Mouse (Mus musculus) mammary gland, adult 2 months (tissue): ENCODE measurements around the gene Nek9. TPM values are rescaled to one million over a fixed set of nuclear protein-coding genes. Genes with fewer than 3 reads are reported as not detected.

Experiments used
- polyA plus RNA-seq: library from polyadenylated mRNA; depleted of rRNA; stranded (reverse); fragments of >200 nt; gene quantifications from 2 replicates; pipeline ENCODE4 v1.2.3, GENCODE M21; 2012; ENCODE audit warnings: low replicate concordance; rRNA removed

Nek9 gene
- 26.1 and 36.5 TPM in 2 replicates for polyA plus RNA-seq

GRCm38 (mm10) chr12:85339243-85339729, at the start of gene Nek9:
Gene Nek9, minus strand, starts transcription at chr12:85339362.

DNA sequence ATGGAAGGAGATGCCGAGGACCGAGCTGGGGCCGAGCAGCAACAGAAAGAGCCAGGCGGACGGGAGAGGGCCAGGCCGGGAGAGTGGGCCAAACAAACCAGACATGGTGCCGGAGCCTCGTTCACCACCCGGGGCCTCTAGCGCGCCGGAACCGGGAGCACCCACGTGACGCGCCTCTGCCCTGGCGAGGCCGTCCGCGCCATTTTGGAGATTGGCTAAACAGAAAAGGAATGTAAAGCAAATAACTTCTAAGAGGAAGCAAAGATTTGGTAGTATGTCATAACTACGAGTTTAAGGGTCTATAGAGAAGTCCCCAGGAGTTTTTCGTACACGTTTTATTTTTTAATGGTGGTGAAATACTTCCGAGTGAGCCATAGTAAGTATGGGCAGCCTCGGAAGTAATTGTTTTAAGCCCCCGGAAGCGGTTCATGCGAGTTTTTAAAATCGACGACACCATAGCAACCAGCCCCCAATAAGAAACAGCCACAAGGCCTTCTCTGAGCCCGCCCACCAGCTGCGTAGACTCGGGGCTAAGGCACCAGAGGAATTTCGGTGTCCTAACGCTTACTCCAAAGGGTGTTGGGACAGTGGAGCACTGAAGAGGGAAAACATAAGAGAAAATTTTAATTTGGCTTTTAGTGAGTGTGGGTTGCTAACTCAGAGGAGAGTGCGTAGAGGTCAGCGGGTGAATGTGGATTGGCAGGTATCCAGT, 35.6 kb upstream of the Nek9 start, which contains the start of gene Tmed10:
TSS of gene Tmed10 (minus strand) at position 287 of the 712 bp plus-strand sequence.

DNA sequence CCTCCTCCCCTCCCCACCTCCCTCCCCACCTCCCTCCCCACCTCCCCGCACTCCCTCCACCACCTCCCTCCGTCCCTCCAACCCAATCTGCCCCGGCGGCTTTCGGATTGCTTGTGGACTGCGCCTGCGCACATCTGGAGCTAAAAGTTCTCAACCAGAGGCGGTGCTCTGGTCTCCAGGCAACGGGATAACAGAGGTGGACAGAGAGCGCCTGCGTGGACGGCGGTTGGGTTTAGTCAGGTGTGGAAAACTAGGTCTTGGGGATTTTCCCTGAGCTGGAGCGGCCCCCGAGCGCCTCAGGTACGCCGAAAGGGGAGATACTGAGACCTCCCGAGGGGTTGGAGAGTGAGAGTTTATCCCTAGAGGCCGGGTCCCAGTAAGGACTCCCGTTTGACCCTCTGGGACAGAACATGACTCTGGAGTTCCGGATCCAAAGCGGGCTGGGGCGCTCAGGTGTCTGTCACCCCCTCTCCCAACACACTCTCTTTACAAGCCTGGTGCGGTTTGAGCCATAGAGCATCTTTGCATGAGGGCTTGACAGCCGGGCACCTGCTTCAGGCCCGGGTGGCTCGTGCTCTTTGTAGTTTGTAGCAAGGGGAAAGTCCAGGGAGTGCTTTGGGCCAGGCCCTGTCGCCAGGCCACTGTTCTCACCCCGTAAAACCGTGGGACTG, 50.5 kb downstream of the Nek9 start, which contains the start of gene Zc2hc1c:
TSS of gene Zc2hc1c (plus strand) at position 106 of the 671 bp plus-strand sequence.

DNA sequence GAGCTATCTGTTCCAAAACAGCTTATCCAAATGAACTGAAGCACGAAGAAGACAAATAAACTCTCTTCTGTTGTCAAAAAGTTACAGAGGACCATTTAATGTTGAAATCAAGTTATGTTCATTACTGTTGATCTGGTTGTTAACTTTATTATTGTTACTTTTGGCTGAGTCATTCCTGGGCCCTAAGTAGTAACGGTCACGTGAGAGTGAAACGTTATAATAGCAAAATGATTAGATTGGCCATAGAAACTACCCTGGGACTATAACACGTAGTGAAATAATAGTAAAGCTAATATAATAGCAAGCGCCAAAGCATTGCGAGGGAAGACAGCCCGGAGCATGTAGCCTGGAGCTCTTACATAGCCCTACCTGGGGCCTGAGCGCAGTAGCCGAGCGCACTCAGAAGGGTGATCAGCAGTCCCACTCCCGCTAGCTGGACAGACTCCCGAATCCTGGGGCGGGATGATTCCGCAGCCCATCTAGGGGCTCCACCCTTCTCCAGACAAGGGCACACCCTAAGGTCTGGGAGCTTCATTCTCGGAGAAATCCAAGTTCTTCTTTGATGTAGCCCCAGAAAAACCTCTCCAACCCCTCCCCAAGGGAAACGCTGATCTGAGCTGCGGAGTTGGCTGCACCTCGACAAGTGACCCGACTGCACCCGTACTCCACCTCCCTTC, 51.2 kb downstream of the Nek9 start, which contains the start of gene Acyp1:
TSS of gene Acyp1 (minus strand) at position 630 of the 677 bp plus-strand sequence.

DNA sequence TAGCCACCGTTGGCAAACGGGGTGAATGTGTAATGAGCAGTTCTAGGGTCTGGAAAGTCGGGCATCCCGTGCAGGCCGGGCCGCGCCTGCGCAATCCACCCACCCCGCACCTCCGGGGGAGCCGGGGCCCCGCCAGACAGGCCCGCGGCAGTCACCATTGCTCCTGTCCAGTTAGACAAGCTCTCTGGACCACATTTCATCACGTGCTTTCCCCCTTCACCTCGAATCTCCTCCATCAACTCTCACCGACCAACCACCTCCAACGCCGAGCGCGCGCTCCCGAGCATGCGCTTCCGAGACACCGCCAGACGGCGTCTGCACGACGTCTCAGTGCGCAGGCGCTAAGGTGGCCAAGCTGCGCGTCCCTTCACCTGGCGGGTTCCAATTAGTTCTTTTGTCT, 68.8 kb downstream of the Nek9 start, which contains the start of gene Mlh3:
TSS of gene Mlh3 (minus strand) at position 281 of the 400 bp plus-strand sequence.

Other genes starting within 250 kb of the Nek9 start
- 3.6 and 4.1 TPM in 2 replicates for gene Prox2, start 228.6 kb downstream of the Nek9 start, polyA plus RNA-seq
- 115 and 212 TPM in 2 replicates for gene Dlst, start 228.5 kb downstream of the Nek9 start, polyA plus RNA-seq
- 2.2 and 2.7 TPM in 2 replicates for gene Rps6kl1, start 188.1 kb downstream of the Nek9 start, polyA plus RNA-seq
- 2.6 and 4.5 TPM in 2 replicates for gene Pgf, start 161.6 kb downstream of the Nek9 start, polyA plus RNA-seq
- gene Eif2b2, start 119.9 kb downstream of the Nek9 start, polyA plus RNA-seq = 92.9 and 109 TPM in 2 replicates
- gene Mlh3, start 68.8 kb downstream of the Nek9 start, polyA plus RNA-seq = 3.1 and 5.8 TPM in 2 replicates
- gene Acyp1, start 50.9 kb downstream of the Nek9 start, polyA plus RNA-seq = 5.3 and 7.1 TPM in 2 replicates
- 0.18 and 0.46 TPM in 2 replicates for gene Zc2hc1c, start 50.8 kb downstream of the Nek9 start, polyA plus RNA-seq
- gene Tmed10, start 35.5 kb upstream of the Nek9 start, polyA plus RNA-seq = 191 and 335 TPM in 2 replicates
- gene Fos, start 134.5 kb upstream of the Nek9 start, polyA plus RNA-seq = 32.5 and 34.1 TPM in 2 replicates